Mouse (Mus musculus): ENCODE data around the gene Slc7a5. TPM values are rescaled to one million over a fixed set of nuclear protein-coding genes. Genes with fewer than 3 reads are reported as not detected.

Gene Slc7a5
- polyA plus RNA-seq, 1 experiment from 2014 or later, result 37.1 TPM

DNA sequence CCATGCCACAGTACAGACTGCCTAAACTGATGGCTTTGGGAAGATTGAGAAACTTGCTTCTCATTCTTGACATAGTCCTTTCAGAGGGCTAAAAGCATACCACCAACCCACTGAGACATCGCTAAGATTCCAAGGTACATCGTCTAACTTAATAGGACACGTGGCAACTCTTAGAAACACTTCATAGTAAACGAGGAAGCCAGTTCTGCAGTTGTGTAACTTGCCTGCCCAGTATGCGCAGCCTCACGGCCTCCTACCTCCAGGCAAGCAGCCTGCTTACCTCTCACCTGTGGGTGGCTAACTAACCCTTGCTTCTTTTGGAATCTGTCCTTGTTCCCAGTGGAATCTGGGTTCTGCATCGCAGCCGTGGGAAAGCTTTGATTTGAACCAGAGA is 1.7 kb upstream of the Slc7a5 start:
- H3K9me3 ChIP-seq (ENCODE audit: control insufficient read depth, low read length), result no peaks in the 10 kb centered on the region
- H3K36me3 ChIP-seq (ENCODE audit: control insufficient read depth, insufficient read depth, low read length), result no peaks in the 10 kb centered on the region
- H3K4me3 ChIP-seq (ENCODE audit: low read depth, low read length), result no peak overlapping the region
- ATAC-seq (replicated peaks; ENCODE audit: low FRiP score) (no peak), DNase-seq (ENCODE audit: low spot score) (no peak)
- H3K9ac ChIP-seq (ENCODE audit: low read length), result no peak overlapping the region
- no peak overlapping the region for H3K4me2 ChIP-seq (ENCODE audit: low read depth, low read length, severe bottlenecking)
- H3K27me3 ChIP-seq (ENCODE audit: control insufficient read depth, insufficient read depth, low read length), result peaks cover 6% of the 10 kb centered on the region; the same call in 1 of the 2 replicates
- peaks cover 10% of the 10 kb centered on the region; the same call in 1 of the 2 replicates for H3K4me1 ChIP-seq (replicated peaks; ENCODE audit: control insufficient read depth, insufficient read depth, low read length)
- H3K27ac ChIP-seq (ENCODE audit: low read depth, low read length), result no peak overlapping the region
- WGBS, result 76% methylated on average over 8 of the region's 8 CpGs

- no peak for ATAC-seq (replicated peaks; ENCODE audit: low FRiP score)
- Histone ChIP-seq H3K9me3 (ENCODE audit: control insufficient read depth, low read length) (no peaks in the 10 kb centered on the region), H3K36me3 (ENCODE audit: control insufficient read depth, insufficient read depth, low read length) (no peaks in the 10 kb centered on the region), H3K4me1 (replicated peaks; ENCODE audit: control insufficient read depth, insufficient read depth, low read length) (peaks cover 10% of the 10 kb centered on the region; the same call in 1 of the 2 replicates), H3K4me2 (ENCODE audit: low read depth, low read length, severe bottlenecking) (peak overlapping the region; percentile 97; the same call in 1 of the 2 replicates), H3K4me3 (ENCODE audit: low read depth, low read length) (no peak overlapping the region), H3K27me3 (ENCODE audit: control insufficient read depth, insufficient read depth, low read length) (peaks cover 6% of the 10 kb centered on the region; the same call in 1 of the 2 replicates), H3K9ac (ENCODE audit: low read length) (no peak overlapping the region), H3K27ac (ENCODE audit: low read depth, low read length) (no peak overlapping the region)
- DNase-seq (ENCODE audit: low spot score), result no peak
- 60% methylated on average over 8 of the region's 8 CpGs for WGBS
Measured at GRCm38 (mm10) chr8:121908378-121909147, 1.1 kb upstream of the Slc7a5 start.

DNA sequence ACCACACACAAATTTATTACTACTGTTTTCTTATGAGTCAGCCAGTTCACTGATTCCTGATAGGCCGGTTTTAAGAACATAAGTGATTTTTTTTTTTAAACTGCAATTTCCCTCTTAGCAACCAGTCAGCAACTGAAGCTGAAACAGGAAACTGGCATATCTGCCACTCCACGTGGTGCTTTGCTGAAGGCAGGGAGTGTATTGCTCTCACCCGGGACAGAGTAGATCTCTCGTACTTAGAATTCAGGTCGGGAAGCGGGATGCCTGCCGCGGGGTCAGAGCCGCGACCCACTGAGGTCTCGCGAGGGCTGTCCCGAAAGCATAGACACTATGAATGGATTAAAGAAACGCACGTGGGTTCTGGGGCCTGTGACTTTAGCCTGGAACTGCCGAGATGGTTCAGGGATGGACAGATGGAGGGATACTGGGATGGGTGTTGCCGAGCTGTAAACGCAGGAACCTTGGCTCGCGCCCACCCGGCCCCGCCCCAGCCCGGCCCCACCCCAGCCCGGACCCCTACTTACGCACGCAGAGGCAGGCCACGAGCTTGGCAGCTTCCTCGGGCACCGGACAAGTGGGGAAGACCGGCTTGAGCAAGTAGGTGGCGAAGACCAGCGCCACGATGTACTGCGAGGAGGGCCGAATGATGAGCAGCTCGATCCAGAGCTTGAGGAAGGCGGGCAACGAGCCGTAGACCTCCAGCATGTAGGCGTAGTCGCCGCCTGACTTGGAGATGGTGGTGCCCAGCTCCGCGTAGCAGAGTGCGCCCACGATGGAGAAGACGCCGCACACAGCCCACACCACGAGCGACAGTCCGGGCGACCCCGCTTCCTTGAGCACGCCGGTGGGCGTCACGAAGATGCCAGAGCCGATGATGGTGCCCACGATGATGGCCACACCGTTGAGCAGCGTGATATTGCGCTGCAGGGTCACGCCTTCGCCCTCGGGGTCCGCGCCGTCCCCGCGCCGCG is 667 bp downstream of the Slc7a5 start:
- H3K4me3 ChIP-seq (ENCODE audit: low read depth, low read length), result peak overlapping the region; percentile 78
- no peaks in the 10 kb centered on the region for H3K9me3 ChIP-seq (ENCODE audit: control insufficient read depth, low read length)
- ATAC-seq (replicated peaks; ENCODE audit: low FRiP score), result peak; percentile 69
- peak overlapping the region; percentile 72 for H3K9ac ChIP-seq (ENCODE audit: low read length)
- DNase-seq (ENCODE audit: low spot score), result peak; percentile 71
- peak overlapping the region; percentile 97 for H3K4me2 ChIP-seq (ENCODE audit: low read depth, low read length, severe bottlenecking)
- no peak overlapping the region for H3K27ac ChIP-seq (ENCODE audit: low read depth, low read length)
- no peaks in the 10 kb centered on the region for H3K36me3 ChIP-seq (ENCODE audit: control insufficient read depth, insufficient read depth, low read length)
- WGBS, result under 1% methylated on average over 71 of the region's 72 CpGs
- H3K27me3 ChIP-seq (ENCODE audit: control insufficient read depth, insufficient read depth, low read length), result peaks cover 6% of the 10 kb centered on the region; the same call in 1 of the 2 replicates
- peaks cover 10% of the 10 kb centered on the region; the same call in 1 of the 2 replicates for H3K4me1 ChIP-seq (replicated peaks; ENCODE audit: control insufficient read depth, insufficient read depth, low read length)

- Histone ChIP-seq H3K4me1 (replicated peaks; ENCODE audit: control insufficient read depth, insufficient read depth, low read length) (peaks cover 10% of the 10 kb centered on the region; the same call in 1 of the 2 replicates), H3K4me2 (ENCODE audit: low read depth, low read length, severe bottlenecking) (peak overlapping the region; percentile 97), H3K27me3 (ENCODE audit: control insufficient read depth, insufficient read depth, low read length) (peaks cover 6% of the 10 kb centered on the region; the same call in 1 of the 2 replicates), H3K36me3 (ENCODE audit: control insufficient read depth, insufficient read depth, low read length) (no peaks in the 10 kb centered on the region), H3K9ac (ENCODE audit: low read length) (peak overlapping the region; percentile 72), H3K4me3 (ENCODE audit: low read depth, low read length) (peak overlapping the region; percentile 78), H3K9me3 (ENCODE audit: control insufficient read depth, low read length) (no peaks in the 10 kb centered on the region), H3K27ac (ENCODE audit: low read depth, low read length) (no peak overlapping the region)
- ATAC-seq (replicated peaks; ENCODE audit: low FRiP score) (no peak), DNase-seq (ENCODE audit: low spot score) (no peak)
- 46% methylated on average over 5 of the region's 5 CpGs for WGBS
Measured at GRCm38 (mm10) chr8:121905864-121906263, 1.6 kb downstream of the Slc7a5 start.

DNA sequence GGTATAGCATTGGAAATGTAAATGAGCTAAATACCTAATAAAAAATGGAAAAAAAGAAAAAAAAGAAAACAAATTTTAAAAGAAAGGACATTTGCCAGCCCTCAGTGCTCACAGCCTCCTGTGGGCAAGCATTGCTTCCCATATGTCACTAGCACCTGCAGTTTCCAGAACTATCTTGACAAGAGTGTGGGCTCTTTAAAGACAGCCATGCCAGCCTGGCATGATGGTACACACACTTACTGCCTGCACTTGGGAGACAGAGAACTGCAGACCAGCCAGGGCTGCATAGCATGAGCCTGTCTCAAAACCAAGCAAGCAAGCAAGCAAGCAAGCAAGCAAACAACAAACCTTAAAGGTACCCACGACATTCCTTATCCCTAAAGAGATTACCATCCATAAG is 2.1 kb downstream of the Slc7a5 start:
- H3K4me1 ChIP-seq (replicated peaks; ENCODE audit: control insufficient read depth, insufficient read depth, low read length), result peaks cover 10% of the 10 kb centered on the region; the same call in 1 of the 2 replicates
- 71% methylated on average over 1 of the region's 1 CpGs for WGBS
- H3K4me3 ChIP-seq (ENCODE audit: low read depth, low read length), result peak overlapping the region; percentile 78
- no peak overlapping the region for H3K27ac ChIP-seq (ENCODE audit: low read depth, low read length)
- no peaks in the 10 kb centered on the region for H3K36me3 ChIP-seq (ENCODE audit: control insufficient read depth, insufficient read depth, low read length)
- DNase-seq (ENCODE audit: low spot score) (no peak), ATAC-seq (replicated peaks; ENCODE audit: low FRiP score) (no peak)
- peak overlapping the region; percentile 72 for H3K9ac ChIP-seq (ENCODE audit: low read length)
- no peaks in the 10 kb centered on the region for H3K9me3 ChIP-seq (ENCODE audit: control insufficient read depth, low read length)
- peak overlapping the region; percentile 97 for H3K4me2 ChIP-seq (ENCODE audit: low read depth, low read length, severe bottlenecking)
- peaks cover 6% of the 10 kb centered on the region; the same call in 1 of the 2 replicates for H3K27me3 ChIP-seq (ENCODE audit: control insufficient read depth, insufficient read depth, low read length)

DNA sequence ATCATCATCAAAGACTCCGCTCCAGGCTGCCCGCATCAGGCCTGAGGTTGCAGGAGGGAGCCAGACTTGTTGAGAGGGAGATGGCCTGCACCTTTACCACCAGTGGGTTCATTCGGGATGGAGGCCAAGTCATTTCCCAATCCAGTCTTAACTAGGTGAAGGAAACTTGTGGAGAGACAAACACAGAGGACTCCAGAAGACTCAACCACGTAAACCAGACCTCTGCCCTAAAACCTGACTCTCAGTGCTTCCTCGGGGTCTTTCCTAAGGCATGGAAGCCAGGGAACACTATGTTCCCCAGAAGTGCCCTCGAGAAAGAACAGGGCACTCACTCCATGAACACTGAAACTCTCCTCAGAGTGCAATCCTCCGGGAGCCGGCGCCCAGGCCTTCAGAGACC is 2.5 kb downstream of the Slc7a5 start:
- Histone ChIP-seq H3K27ac (ENCODE audit: low read depth, low read length) (no peak overlapping the region), H3K4me2 (ENCODE audit: low read depth, low read length, severe bottlenecking) (no peak overlapping the region), H3K36me3 (ENCODE audit: control insufficient read depth, insufficient read depth, low read length) (no peaks in the 10 kb centered on the region), H3K4me1 (replicated peaks; ENCODE audit: control insufficient read depth, insufficient read depth, low read length) (peaks cover 10% of the 10 kb centered on the region; the same call in 1 of the 2 replicates), H3K9ac (ENCODE audit: low read length) (peak overlapping the region; percentile 23), H3K27me3 (ENCODE audit: control insufficient read depth, insufficient read depth, low read length) (peaks cover 6% of the 10 kb centered on the region; the same call in 1 of the 2 replicates), H3K9me3 (ENCODE audit: control insufficient read depth, low read length) (no peaks in the 10 kb centered on the region), H3K4me3 (ENCODE audit: low read depth, low read length) (no peak overlapping the region)
- no peak for DNase-seq (ENCODE audit: low spot score)
- no peak for ATAC-seq (replicated peaks; ENCODE audit: low FRiP score)
- WGBS, result 89% methylated on average over 9 of the region's 9 CpGs

GRCm38 (mm10) chr8:121903977-121904376 is 3.5 kb downstream of the Slc7a5 start:
- Histone ChIP-seq H3K4me1 (replicated peaks; ENCODE audit: control insufficient read depth, insufficient read depth, low read length) (peaks cover 15% of the 10 kb centered on the region; the same call in 1 of the 2 replicates), H3K27me3 (ENCODE audit: control insufficient read depth, insufficient read depth, low read length) (peaks cover 5% of the 10 kb centered on the region; the same call in 1 of the 2 replicates), H3K27ac (ENCODE audit: low read depth, low read length) (no peak overlapping the region), H3K36me3 (ENCODE audit: control insufficient read depth, insufficient read depth, low read length) (no peaks in the 10 kb centered on the region), H3K9ac (ENCODE audit: low read length) (no peak overlapping the region), H3K4me2 (ENCODE audit: low read depth, low read length, severe bottlenecking) (0 out of 2 replicates have a peak overlapping the region, but pooled peaks have one; percentile 11), H3K9me3 (ENCODE audit: control insufficient read depth, low read length) (no peaks in the 10 kb centered on the region), H3K4me3 (ENCODE audit: low read depth, low read length) (no peak overlapping the region)
- no peak for ATAC-seq (replicated peaks; ENCODE audit: low FRiP score)
- WGBS, result 68% methylated on average over 6 of the region's 6 CpGs
- DNase-seq (ENCODE audit: low spot score), result no peak

Measured in forebrain, embryonic 11.5 days (tissue).